Mouse (Mus musculus) lung, postnatal 4 days (tissue): Measurements from ENCODE around the gene Cnot6.

ENCODE experiments used
- DNase-seq, 2 experiments: peaks; one replicate each; pipeline ENCODE4 v3.0.0; 2021

Cnot6 gene

GRCm38 (mm10) chr11:49712555-49713335, at the start of gene Cnot6:
Gene Cnot6, minus strand, starts transcription at chr11:49712723.
- DNase-seq: peak; percentile 99

- DNase-seq: no peak
These were observed 48.6 kb upstream of the Cnot6 start for GRCm38 (mm10) chr11:49761130-49761529.

- DNase-seq: no peak
These were observed 45.6 kb upstream of the Cnot6 start for GRCm38 (mm10) chr11:49758096-49758495.

- peak; percentile 50 to 59 for DNase-seq
These were observed 42.6 kb upstream of the Cnot6 start for GRCm38 (mm10) chr11:49754958-49755665.

- DNase-seq: no peak
These were observed 34.2 kb upstream of the Cnot6 start for GRCm38 (mm10) chr11:49746756-49747155.

- DNase-seq: no peak
These were observed 33.3 kb upstream of the Cnot6 start for GRCm38 (mm10) chr11:49745839-49746238.

- DNase-seq: no peak
These were observed 32.5 kb upstream of the Cnot6 start for GRCm38 (mm10) chr11:49744981-49745380.

- DNase-seq: no peak
These were observed 31.1 kb upstream of the Cnot6 start for GRCm38 (mm10) chr11:49743634-49744033.

- no peak for DNase-seq
These were observed 29.7 kb upstream of the Cnot6 start for GRCm38 (mm10) chr11:49742248-49742647.

GRCm38 (mm10) chr11:49739776-49740175, 27.3 kb upstream of the Cnot6 start:
- no peak for DNase-seq

- no peak for DNase-seq
These were observed 26.3 kb upstream of the Cnot6 start for GRCm38 (mm10) chr11:49738659-49739406.

GRCm38 (mm10) chr11:49737625-49738024, 25.1 kb upstream of the Cnot6 start:
- DNase-seq: no peak

GRCm38 (mm10) chr11:49734771-49735170, 22.2 kb upstream of the Cnot6 start:
- peak; percentile 45 to 64 for DNase-seq

- DNase-seq: no peak
These were observed 17.9 kb upstream of the Cnot6 start for GRCm38 (mm10) chr11:49730275-49730948.

- DNase-seq: peak in 1 of 2 experiments; percentile 63
These were observed 15.4 kb upstream of the Cnot6 start for GRCm38 (mm10) chr11:49727877-49728276.

- DNase-seq: peak; percentile 33
These were observed 14.3 kb upstream of the Cnot6 start for GRCm38 (mm10) chr11:49726800-49727199.

- DNase-seq: no peak
These were observed 12.2 kb upstream of the Cnot6 start for GRCm38 (mm10) chr11:49724676-49725075.

- DNase-seq: no peak
These were observed 10.8 kb upstream of the Cnot6 start for GRCm38 (mm10) chr11:49723281-49723680.

GRCm38 (mm10) chr11:49722692-49723091, 10.2 kb upstream of the Cnot6 start:
- DNase-seq: no peak

- no peak for DNase-seq
These were observed 8.8 kb upstream of the Cnot6 start for GRCm38 (mm10) chr11:49721358-49721757.

GRCm38 (mm10) chr11:49719466-49720151, 7.1 kb upstream of the Cnot6 start:
- no peak for DNase-seq
